ENCODE assay signal across 10 mouse cellular contexts in the genomic region with DNA sequence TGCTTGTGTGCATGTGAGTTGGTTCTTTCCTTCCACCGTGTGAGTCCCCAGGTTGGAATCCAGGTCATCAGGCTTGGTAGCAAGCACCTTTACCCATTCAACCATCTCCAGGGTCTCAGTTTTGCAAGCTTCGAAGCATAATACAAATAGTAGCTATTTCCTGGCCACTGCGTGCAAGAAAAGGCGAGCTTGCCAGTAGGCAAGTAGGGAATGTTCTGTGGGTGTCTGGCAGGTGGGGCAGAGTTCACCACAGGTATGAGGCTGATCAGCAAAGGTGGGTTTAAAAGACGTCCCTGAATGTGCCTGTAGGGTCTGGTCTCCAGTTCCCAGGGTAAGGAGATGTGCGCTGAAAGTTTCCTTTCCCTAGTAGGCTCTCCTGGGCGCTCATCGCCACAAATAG. TPM values are rescaled to one million over a fixed set of nuclear protein-coding genes. Genes with fewer than 3 reads are reported as not detected.
DNase-seq lines count a peak whose midpoint lies in the region; ATAC-seq and TF ChIP-seq lines count a peak whose summit lies in the region.
"Had no signal": no experiment of that assay in that cellular context is flagged by ENCODE, and none has a peak within 500 bp of the region (broad histone marks: within the 10 kb centered on the region; RNA-seq: fewer than 3 reads in every experiment).

No protein-coding gene starts in this region.

- no peaks in the 10 kb centered on the region for H3K36me3 ChIP-seq in heart, adult 2 months (ENCODE audit: control insufficient read depth, insufficient read depth, low read length)
- no peaks in the 10 kb centered on the region for H3K36me3 ChIP-seq in hindbrain, embryonic 16.5 days (ENCODE audit: control insufficient read depth, insufficient read depth, low read length)
- H3K36me3 ChIP-seq in midbrain, embryonic 14.5 days (ENCODE audit: control insufficient read depth, insufficient read depth, low read length), result no peaks in the 10 kb centered on the region

- no peak for TF ChIP-seq EP300 in heart, adult 2 months (IDR thresholded peaks at IDR 0.05; ENCODE audit: insufficient read depth, low read depth, low read length)

- peak overlapping the region; percentile 99 for H3K27ac ChIP-seq in heart, adult 2 months
- peak overlapping the region; percentile 87; the same call in 1 of the 2 replicates for H3K27ac ChIP-seq in layer of hippocampus, adult 2 months
- no peak overlapping the region for H3K27ac ChIP-seq in hindbrain, embryonic 16.5 days (ENCODE audit: low read depth, low read length)
- H3K27ac ChIP-seq in midbrain, embryonic 14.5 days (replicated peaks; ENCODE audit: low read depth, low read length), result no peak overlapping the region

- peaks cover 1% of the 10 kb centered on the region; the same call in 1 of the 2 replicates for H3K4me1 ChIP-seq in heart, adult 2 months (ENCODE audit: control insufficient read depth, insufficient read depth, low read length)
- peaks cover 11% of the 10 kb centered on the region for H3K4me1 ChIP-seq in hindbrain, embryonic 16.5 days (ENCODE audit: control insufficient read depth, insufficient read depth, low read depth, low read length)
- peaks cover 6% of the 10 kb centered on the region; the same call in 1 of the 2 replicates for H3K4me1 ChIP-seq in midbrain, embryonic 14.5 days (ENCODE audit: control insufficient read depth, insufficient read depth, low read length)

- ATAC-seq in hindbrain, embryonic 16.5 days, result no peak
- ATAC-seq in midbrain, embryonic 14.5 days (ENCODE audit: low FRiP score, low TSS enrichment), result no peak

- no peak for TF ChIP-seq CTCF in heart, adult 2 months (IDR thresholded peaks at IDR 0.05)
- TF ChIP-seq CTCF in layer of hippocampus, adult 2 months (conservative IDR thresholded peaks at IDR 0.05), result no peak

- no peaks in the 10 kb centered on the region for H3K79me2 ChIP-seq in heart, adult 2 months (replicated peaks; ENCODE audit: control insufficient read depth, insufficient read depth, low read length)

- H3K27me3 ChIP-seq in heart, adult 2 months (ENCODE audit: control insufficient read depth, insufficient read depth, low read length), result 0 out of 2 replicates have a peak, but pooled peaks cover 1% of the 10 kb centered on the region
- peaks cover 46% of the 10 kb centered on the region for H3K27me3 ChIP-seq in hindbrain, embryonic 16.5 days (replicated peaks; ENCODE audit: control insufficient read depth, insufficient read depth, low read length)
- peaks cover 59% of the 10 kb centered on the region for H3K27me3 ChIP-seq in midbrain, embryonic 14.5 days (ENCODE audit: control insufficient read depth, insufficient read depth, low read length)

- H3K9ac ChIP-seq in heart, adult 2 months (ENCODE audit: low read depth, low read length), result peak overlapping the region; percentile 27
- no peak overlapping the region for H3K9ac ChIP-seq in hindbrain, embryonic 16.5 days (ENCODE audit: low read depth, low read length)
- no peak overlapping the region for H3K9ac ChIP-seq in midbrain, embryonic 14.5 days (replicated peaks; ENCODE audit: low read length)

- 28% methylated on average over 8 of the region's 8 CpGs for WGBS in heart, adult 2 months
- WGBS in hindbrain, embryonic 16.5 days, result 46% methylated on average over 8 of the region's 8 CpGs
- WGBS in midbrain, embryonic 14.5 days, result 46% methylated on average over 8 of the region's 8 CpGs

- H3K9me3 ChIP-seq in hindbrain, embryonic 16.5 days (ENCODE audit: control insufficient read depth, low read length), result no peaks in the 10 kb centered on the region
- no peaks in the 10 kb centered on the region for H3K9me3 ChIP-seq in midbrain, embryonic 14.5 days (ENCODE audit: control insufficient read depth, low read length)

- no peak for DNase-seq in heart, adult 2 months
- DNase-seq in heart, postnatal 14 days, result no peak
- no peak for DNase-seq in layer of hippocampus, adult 2 months (ENCODE audit: low spot score in 2 of 2)
- no peak for DNase-seq in layer of hippocampus, postnatal 36 days
- no peak for DNase-seq in midbrain, embryonic 14.5 days
- DNase-seq in left cerebral cortex, postnatal 25 days (ENCODE audit: low spot score in 2 of 2), result no peak
- no peak for DNase-seq in urinary bladder, postnatal 25 days (ENCODE audit: low spot score)

- intact Hi-C loops in heart, adult 2 months (cut with DNase I), result no loop called here
- intact Hi-C loops in heart, postnatal 14 days (cut with DNase I), result no loop called here
- intact Hi-C loops in left cerebral cortex, postnatal 25 days (cut with DNase I), result loop anchor here (5.0 kb wide), 1 partner anchor 63 kb away; no protein-coding TSS in a partner anchor

- no peak overlapping the region; the same call in 1 of the 2 replicates for H3K4me3 ChIP-seq in heart, adult 2 months
- H3K4me3 ChIP-seq in layer of hippocampus, adult 2 months, result peak overlapping the region; percentile 55; the same call in 1 of the 2 replicates
- no peak overlapping the region; the same call in 1 of the 2 replicates for H3K4me3 ChIP-seq in hindbrain, embryonic 16.5 days (ENCODE audit: low read length)
- no peak overlapping the region for H3K4me3 ChIP-seq in midbrain, embryonic 14.5 days (replicated peaks; ENCODE audit: low read depth, low read length)

- TF ChIP-seq POLR2A in heart, adult 2 months (IDR thresholded peaks at IDR 0.05; ENCODE audit: insufficient read depth, low read depth, low read length), result no peak

- peak overlapping the region; percentile 82; the same call in 1 of the 2 replicates for H3K4me2 ChIP-seq in hindbrain, embryonic 16.5 days (ENCODE audit: low read length)
- peak overlapping the region; percentile 70; the same call in 1 of the 2 replicates for H3K4me2 ChIP-seq in midbrain, embryonic 14.5 days (ENCODE audit: low read length)

RNA-seq across cellular contexts. Expression of gene Ppara, which starts 0.6 kb away (rescaled TPM):
- total RNA-seq in heart, adult 2 months (2021), result 10 to 100 TPM; 53.1 to 60.7 TPM
- 12.9 and 25.4 TPM in 2 replicates for polyA plus RNA-seq in heart, adult 2 months (2012; rRNA removed)
- 10 to 100 TPM; 50.7 to 60.1 TPM for total RNA-seq in heart, postnatal 14 days (2021)
- 1 to 10 TPM; 3.1 to 3.9 TPM for total RNA-seq in layer of hippocampus, adult 2 months (2021)
- 1 to 10 TPM; 3.9 to 4.9 TPM for total RNA-seq in layer of hippocampus, postnatal 36 days (2021)
- polyA plus RNA-seq in hindbrain, embryonic 16.5 days (2015; fragmentation: Nextera tagmentation; extraction: Ambion mirVana), result 2.7 and 2.9 TPM in 2 replicates
- polyA plus RNA-seq in midbrain, embryonic 14.5 days (2014; fragmentation: Nextera tagmentation; extraction: Ambion mirVana), result 0.89 and 1.2 TPM in 2 replicates
- total RNA-seq in left cerebral cortex, postnatal 25 days (2021), result 1 to 10 TPM; 3.3 to 4.2 TPM
- total RNA-seq: granulocyte monocyte progenitor cell, adult 5-6 weeks; neutrophil, adult 5-6 weeks had no signal

Comparison
In these comparisons a context has a peak if more than half of its experiments do, and no peak if none do; other contexts are left out.
1. H3K27ac ChIP-seq: peak in heart, adult 2 months (single experiment) and layer of hippocampus, adult 2 months (single experiment); none in hindbrain, embryonic 16.5 days (single experiment) and midbrain, embryonic 14.5 days (single experiment).
2. RNA of gene Ppara, which starts 0.6 kb away (total RNA-seq): 53.1 to 60.7 TPM in heart, adult 2 months and 50.7 to 60.1 TPM in heart, postnatal 14 days; 3.9 to 4.9 TPM in layer of hippocampus, postnatal 36 days, 3.3 to 4.2 TPM in left cerebral cortex, postnatal 25 days and 3.1 to 3.9 TPM in layer of hippocampus, adult 2 months; every median in the first group is over 4 times any median in the second.